Mouse (Mus musculus) forebrain, embryonic 16.5 days (tissue): Measurements from ENCODE around the gene Lamtor2. TPM values are rescaled to one million over a fixed set of nuclear protein-coding genes. Genes with fewer than 3 reads are reported as not detected.

Experiments used
- microRNA counts: library from miRNA; unstranded; fragments of <30 nt; microRNA quantifications from one replicate; lab custom pipeline; 2016
- microRNA-seq: library from miRNA; unstranded; fragments of <30 nt; microRNA quantifications from one replicate; pipeline ENCODE4, GENCODE M21; 2017
- polyA plus RNA-seq: library from polyadenylated mRNA; unstranded; fragments of >200 nt; fragmentation: Nextera tagmentation; extraction: Ambion mirVana; gene quantifications from 2 replicates; pipeline ENCODE4 v1.2.1, GENCODE M21; 2015

Lamtor2 gene
- polyA plus RNA-seq, 1 experiment from 2014 or later = 193 TPM

MicroRNA genes within 50 kb of the gene (microRNA counts, 519-probe panel; counts per million panel counts)
- microRNA mmu-miR-1905 (lab: Ali Mortazavi, UCI) = not detected

Small RNAs within 50 kb of the gene (microRNA-seq; reads per million reads assigned to microRNA genes)
- gene Mir1905 = not detected

Other genes with a start within 250 kb of the Lamtor2 start
- gene Glmp, start 228.1 kb downstream of the Lamtor2 start, polyA plus RNA-seq = 93.0 and 94.4 TPM in 2 replicates
- gene Tmem79, start 216.9 kb downstream of the Lamtor2 start, polyA plus RNA-seq = 1.4 TPM in 2 replicates
- gene Smg5, start 216.8 kb downstream of the Lamtor2 start, polyA plus RNA-seq = 57.5 and 65.9 TPM in 2 replicates
- 1.1 and 2.3 TPM in 2 replicates for gene Paqr6, start 188.5 kb downstream of the Lamtor2 start, polyA plus RNA-seq
- not detected in 2 replicates for gene Bglap3, start 180.3 kb downstream of the Lamtor2 start, polyA plus RNA-seq
- gene Bglap2, start 174.4 kb downstream of the Lamtor2 start, polyA plus RNA-seq = 2.2 TPM in 1 of 2 replicates, not detected in the other
- 1.1 TPM in 1 of 2 replicates, not detected in the other for gene Bglap, start 168.6 kb downstream of the Lamtor2 start, polyA plus RNA-seq
- gene Pmf1, start 142.7 kb downstream of the Lamtor2 start, polyA plus RNA-seq = 45.1 and 45.5 TPM in 2 replicates
- gene Slc25a44, start 127.9 kb downstream of the Lamtor2 start, polyA plus RNA-seq = 36.2 and 37.1 TPM in 2 replicates
- 16.5 and 25.8 TPM in 2 replicates for gene Sema4a, start 91.9 kb downstream of the Lamtor2 start, polyA plus RNA-seq
- 26.9 and 30.9 TPM in 2 replicates for gene Lmna, start 43.1 kb downstream of the Lamtor2 start, polyA plus RNA-seq
- gene Mex3a, start 20.7 kb downstream of the Lamtor2 start, polyA plus RNA-seq = 46.1 and 47.8 TPM in 2 replicates
- not detected in 2 replicates for gene Rab25, start 4.8 kb downstream of the Lamtor2 start, polyA plus RNA-seq
- 43.5 and 46.0 TPM in 2 replicates for gene Ubqln4, start 684 bp upstream of the Lamtor2 start, polyA plus RNA-seq
- 132 and 140 TPM in 2 replicates for gene Ssr2, start 22.8 kb upstream of the Lamtor2 start, polyA plus RNA-seq
- 166 and 210 TPM in 2 replicates for gene Arhgef2, start 52.9 kb upstream of the Lamtor2 start, polyA plus RNA-seq
- not detected in 2 replicates for gene Rxfp4, start 100.1 kb upstream of the Lamtor2 start, polyA plus RNA-seq
- gene Khdc4, start 132.7 kb upstream of the Lamtor2 start, polyA plus RNA-seq = 107 and 109 TPM in 2 replicates
- gene Rit1, start 163.8 kb upstream of the Lamtor2 start, polyA plus RNA-seq = 43.2 and 52.6 TPM in 2 replicates
- 231 and 248 TPM in 2 replicates for gene Syt11, start 222.1 kb upstream of the Lamtor2 start, polyA plus RNA-seq